Mouse (Mus musculus): ENCODE measurements at regions not wholly inside any gene's neighbourhood (a gene's known extent, or its start where the extent isn't known, plus 50 kb on each side); places are given as distances from the start of the nearest gene placed in this dataset.
"Not testable (repeated sequence)": the region's sequence is repeated elsewhere in the genome, so short reads cannot be mapped to it uniquely, and the experiment has no call there.

GRCm38 (mm10) chr11:40309646-40310045 is 385.4 kb downstream of the Mat2b start:
- DNase-seq: no peak

- no peak for DNase-seq
Observed at GRCm38 (mm10) chr11:40302568-40302967, 392.4 kb downstream of the Mat2b start.

- DNase-seq: not testable (repeated sequence)
Observed at GRCm38 (mm10) chr11:40299987-40300386, 395.0 kb downstream of the Mat2b start.

- DNase-seq: no peak
Observed at GRCm38 (mm10) chr11:40286936-40287335, 408.1 kb downstream of the Mat2b start.

GRCm38 (mm10) chr11:40286391-40286790 is 408.6 kb downstream of the Mat2b start:
- DNase-seq: no peak

GRCm38 (mm10) chr11:40276737-40277136 is 418.3 kb downstream of the Mat2b start:
- no peak for DNase-seq

- DNase-seq: peak; percentile 30
Observed at GRCm38 (mm10) chr11:40253123-40253522, 441.9 kb downstream of the Mat2b start.

- peak; percentile 6 for DNase-seq
Observed at GRCm38 (mm10) chr11:40252399-40252798, 442.6 kb downstream of the Mat2b start.

GRCm38 (mm10) chr11:40251131-40251530 is 443.9 kb downstream of the Mat2b start:
- DNase-seq: peak; percentile 22

- no peak for DNase-seq
Observed at GRCm38 (mm10) chr11:40216391-40216790, 478.6 kb downstream of the Mat2b start.

All from heart, adult 11 months (tissue).